Mouse (Mus musculus) midbrain, embryonic 14.5 days (tissue): ENCODE measurements around the gene Megf6. TPM values are rescaled to one million over a fixed set of nuclear protein-coding genes. Genes with fewer than 3 reads are reported as not detected.

ENCODE experiments used
- ATAC-seq: fragments of 200-750 bp; cut with Nextera tagmentation; 2 replicates; pipeline ENCODE4 v1.8.0; 2017; ENCODE audit warnings: moderate number of reproducible peaks, moderate library complexity; ENCODE audit not compliant: low FRiP score, low TSS enrichment
- DNase-seq: peaks from one replicate; pipeline ENCODE4 v3.0.0-alpha.2; 2015
- H3K27ac ChIP-seq: fragments of 300-500 bp; sonication (generic); replicated peaks from 2 replicates; pipeline ENCODE4 v1.5.1; 2014; ENCODE audit warnings: mild to moderate bottlenecking, low read depth, low read length, moderate library complexity
- H3K27me3 ChIP-seq: fragments of 300-500 bp; sonication (generic); 2 replicates; pipeline ENCODE4 v1.6.1; 2014; ENCODE audit warnings: low read length, control low read depth, mixed read lengths; ENCODE audit not compliant: control insufficient read depth, insufficient read depth
- H3K36me3 ChIP-seq: fragments of 300-500 bp; sonication (generic); 2 replicates; pipeline ENCODE4 v1.6.1; 2014; ENCODE audit warnings: low read length, control low read depth; ENCODE audit not compliant: control insufficient read depth, insufficient read depth
- H3K4me1 ChIP-seq: fragments of 300-500 bp; sonication (generic); 2 replicates; pipeline ENCODE4 v1.6.1; 2014; ENCODE audit warnings: mild to moderate bottlenecking, antibody characterized with exemption, low read length, control low read depth; ENCODE audit not compliant: control insufficient read depth, insufficient read depth
- H3K4me2 ChIP-seq: fragments of 300-500 bp; sonication (generic); 2 replicates; pipeline ENCODE4 v1.6.1; 2014; ENCODE audit warnings: mild to moderate bottlenecking, low read length, moderate library complexity
- H3K4me3 ChIP-seq: fragments of 300-500 bp; sonication (generic); replicated peaks from 2 replicates; pipeline ENCODE4 v1.5.1; 2014; ENCODE audit warnings: low read depth, low read length
- H3K9ac ChIP-seq: fragments of 300-500 bp; sonication (generic); replicated peaks from 2 replicates; pipeline ENCODE4 v1.6.1; 2014; ENCODE audit warnings: mild to moderate bottlenecking, low read length, moderate library complexity
- H3K9me3 ChIP-seq: fragments of 300-500 bp; sonication (generic); 2 replicates; pipeline ENCODE4 v1.6.1; 2016; ENCODE audit warnings: low read length, control low read depth, mixed read lengths; ENCODE audit not compliant: control insufficient read depth
- WGBS: fragments of 180-500 bp; shearing (Covaris S2); extraction: QIAGEN DNeasy Blood & Tissue Kit; methylation state at CpG from one replicate; pipeline ENCODE4 v1.1.7; 2014; 5-methylcytosine and 5-hydroxymethylcytosine counted together
- polyA plus RNA-seq: library from polyadenylated mRNA; unstranded; fragments of >200 nt; fragmentation: Nextera tagmentation; extraction: Ambion mirVana; gene quantifications from 2 replicates; pipeline ENCODE4 v1.2.1, GENCODE M21; 2014

The Megf6 gene
- polyA plus RNA-seq, 1 experiment from 2014 or later: 8.4 TPM

GRCm38 (mm10) chr4:154309131-154309530 lies 138.6 kb downstream of the Megf6 start:
- no peak overlapping the region for H3K4me3 ChIP-seq
- no peak for DNase-seq
- H3K4me2 ChIP-seq: no peak overlapping the region
- no peaks in the 10 kb centered on the region for H3K4me1 ChIP-seq
- H3K9me3 ChIP-seq: no peaks in the 10 kb centered on the region; the same call in 1 of the 2 replicates
- no peak for ATAC-seq
- H3K9ac ChIP-seq: no peak overlapping the region
- no peaks in the 10 kb centered on the region for H3K27me3 ChIP-seq
- H3K27ac ChIP-seq: no peak overlapping the region
- H3K36me3 ChIP-seq: no peaks in the 10 kb centered on the region
- WGBS: 86% methylated on average over 2 of the region's 2 CpGs

GRCm38 (mm10) chr4:154310576-154311262 lies 140.2 kb downstream of the Megf6 start:
- 84% methylated on average over 9 of the region's 9 CpGs for WGBS
- Histone ChIP-seq H3K9me3 (no peaks in the 10 kb centered on the region; the same call in 1 of the 2 replicates), H3K36me3 (no peaks in the 10 kb centered on the region), H3K27me3 (no peaks in the 10 kb centered on the region), H3K4me2 (no peak overlapping the region), H3K4me1 (no peaks in the 10 kb centered on the region), H3K9ac (no peak overlapping the region), H3K27ac (no peak overlapping the region), H3K4me3 (no peak overlapping the region)
- no peak for DNase-seq
- no peak for ATAC-seq

- H3K4me3 ChIP-seq: no peak overlapping the region
- H3K4me2 ChIP-seq: no peak overlapping the region
- no peaks in the 10 kb centered on the region for H3K27me3 ChIP-seq
- H3K9me3 ChIP-seq: no peaks in the 10 kb centered on the region; the same call in 1 of the 2 replicates
- ATAC-seq (no peak), DNase-seq (no peak)
- no peak overlapping the region for H3K9ac ChIP-seq
- WGBS: 85% methylated on average over 2 of the region's 2 CpGs
- no peaks in the 10 kb centered on the region for H3K4me1 ChIP-seq
- H3K36me3 ChIP-seq: no peaks in the 10 kb centered on the region
- 0 out of 2 replicates have a peak overlapping the region, but pooled peaks have one; percentile 37 for H3K27ac ChIP-seq
Observed at GRCm38 (mm10) chr4:154312143-154312812, 141.7 kb downstream of the Megf6 start.

- DNase-seq: peak; percentile 29
- ATAC-seq: no peak
- H3K27me3 ChIP-seq: no peaks in the 10 kb centered on the region
- no peak overlapping the region for H3K9ac ChIP-seq
- H3K36me3 ChIP-seq: no peaks in the 10 kb centered on the region
- no peaks in the 10 kb centered on the region for H3K4me1 ChIP-seq
- no peak overlapping the region for H3K4me2 ChIP-seq
- 0 out of 2 replicates have a peak overlapping the region, but pooled peaks have one; percentile 37 for H3K27ac ChIP-seq
- WGBS: 38% methylated on average over 4 of the region's 4 CpGs
- H3K4me3 ChIP-seq: no peak overlapping the region
- H3K9me3 ChIP-seq: no peaks in the 10 kb centered on the region
Observed at GRCm38 (mm10) chr4:154312935-154313621, 142.5 kb downstream of the Megf6 start.

GRCm38 (mm10) chr4:154313622-154313967 lies 143.1 kb downstream of the Megf6 start:
- Histone ChIP-seq H3K4me2 (no peak overlapping the region), H3K4me1 (no peaks in the 10 kb centered on the region), H3K4me3 (no peak overlapping the region), H3K36me3 (no peaks in the 10 kb centered on the region), H3K27ac (no peak overlapping the region), H3K27me3 (no peaks in the 10 kb centered on the region), H3K9ac (no peak overlapping the region), H3K9me3 (no peaks in the 10 kb centered on the region)
- ATAC-seq (no peak), DNase-seq (no peak)
- whole genome bisulfite sequencing: 84% methylated on average over 11 of the region's 11 CpGs

Other genes starting within 250 kb of the Megf6 start
- 63.3 and 63.7 TPM in 2 replicates for gene A430005L14Rik, start 213.5 kb upstream of the Megf6 start, polyA plus RNA-seq
- 7.9 and 9.1 TPM in 2 replicates for gene Dffb, start 195.6 kb upstream of the Megf6 start, polyA plus RNA-seq
- gene Cep104, start 195.5 kb upstream of the Megf6 start, polyA plus RNA-seq: 15.3 and 19.7 TPM in 2 replicates
- gene Lrrc47, start 159.0 kb upstream of the Megf6 start, polyA plus RNA-seq: 12.7 and 13.5 TPM in 2 replicates
- 6.3 and 7.7 TPM in 2 replicates for gene Smim1, start 144.5 kb upstream of the Megf6 start, polyA plus RNA-seq
- not detected in 2 replicates for gene Ccdc27, start 128.1 kb upstream of the Megf6 start, polyA plus RNA-seq
- gene Trp73, start 30.5 kb upstream of the Megf6 start, polyA plus RNA-seq: 0.20 and 0.59 TPM in 2 replicates
- gene Wrap73, start 28.4 kb upstream of the Megf6 start, polyA plus RNA-seq: 43.2 and 45.6 TPM in 2 replicates
- 203 and 208 TPM in 2 replicates for gene Tprgl, start 10.1 kb upstream of the Megf6 start, polyA plus RNA-seq
- 0.74 and 0.93 TPM in 2 replicates for gene Arhgef16, start 130.9 kb downstream of the Megf6 start, polyA plus RNA-seq
- not detected in 2 replicates for gene B230104I21Rik, start 165.4 kb downstream of the Megf6 start, polyA plus RNA-seq